Mouse (Mus musculus) right cerebral cortex, postnatal 14 days (tissue): ENCODE measurements around the gene Sumo2.
"Not testable (repeated sequence)": the region's sequence is repeated elsewhere in the genome, so short reads cannot be mapped to it uniquely, and the experiment has no call there.

Experiments
- DNase-seq: peaks from one replicate; pipeline ENCODE4 v3.0.0; 2022

The Sumo2 gene

DNA sequence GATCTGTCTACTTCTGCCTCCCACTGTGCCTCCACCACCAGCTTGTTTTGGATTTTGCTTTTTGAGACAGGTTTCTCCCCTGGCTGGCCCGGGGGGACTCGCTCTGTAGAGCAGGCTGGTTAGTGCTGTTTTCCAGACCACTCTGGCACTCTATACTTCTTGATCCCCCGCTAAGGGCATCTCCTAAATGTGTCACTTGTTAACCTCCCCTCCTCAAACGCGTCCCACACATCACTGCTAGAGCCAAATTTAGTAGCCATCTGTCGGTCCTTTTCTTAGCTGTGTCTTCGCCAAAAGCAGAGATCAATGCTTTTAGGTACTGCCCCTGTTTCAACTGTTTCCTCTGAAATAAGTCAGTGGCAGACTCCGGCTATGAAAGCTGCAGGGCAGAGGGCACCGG is 17.4 kb downstream of the Sumo2 start:
- no peak for DNase-seq

DNA sequence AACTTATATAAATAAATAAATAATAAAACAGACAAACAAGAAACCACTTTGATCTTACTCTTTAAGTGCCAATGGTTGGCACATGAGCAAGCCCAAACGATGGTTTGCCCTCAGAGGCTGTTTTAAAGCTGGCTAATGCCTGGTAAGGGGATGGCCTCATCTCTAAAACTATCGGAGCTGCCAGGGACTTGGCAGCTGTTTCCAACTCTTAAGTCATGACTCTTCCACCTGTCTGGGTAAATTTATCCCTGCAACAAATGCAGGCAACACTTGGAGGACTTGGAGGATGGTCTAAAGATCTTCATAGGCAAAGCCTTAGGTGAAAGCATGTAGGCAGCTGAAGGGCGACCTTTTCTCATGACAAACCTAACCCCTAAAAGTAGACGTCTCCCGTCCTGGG is 19.1 kb downstream of the Sumo2 start:
- DNase-seq: no peak

DNA sequence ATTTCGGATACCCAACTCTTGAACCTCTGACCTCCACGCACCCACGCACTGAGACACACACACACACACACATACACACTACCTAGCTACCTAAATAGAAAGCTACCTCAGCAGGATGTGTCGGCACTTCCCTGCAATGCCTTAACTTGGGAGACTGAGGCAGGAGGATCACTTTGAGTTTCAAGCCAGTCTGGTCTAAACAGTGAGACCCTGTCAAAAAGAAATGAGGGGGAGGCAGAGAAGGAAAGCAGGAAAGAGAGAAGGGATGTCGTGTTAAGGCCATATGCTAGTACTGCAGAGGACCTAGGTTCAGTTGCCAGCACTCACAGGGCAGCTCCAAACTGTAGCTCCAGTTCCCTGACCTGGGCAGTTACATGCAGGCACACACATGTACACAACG is 21.1 kb downstream of the Sumo2 start:
- no peak for DNase-seq

DNA sequence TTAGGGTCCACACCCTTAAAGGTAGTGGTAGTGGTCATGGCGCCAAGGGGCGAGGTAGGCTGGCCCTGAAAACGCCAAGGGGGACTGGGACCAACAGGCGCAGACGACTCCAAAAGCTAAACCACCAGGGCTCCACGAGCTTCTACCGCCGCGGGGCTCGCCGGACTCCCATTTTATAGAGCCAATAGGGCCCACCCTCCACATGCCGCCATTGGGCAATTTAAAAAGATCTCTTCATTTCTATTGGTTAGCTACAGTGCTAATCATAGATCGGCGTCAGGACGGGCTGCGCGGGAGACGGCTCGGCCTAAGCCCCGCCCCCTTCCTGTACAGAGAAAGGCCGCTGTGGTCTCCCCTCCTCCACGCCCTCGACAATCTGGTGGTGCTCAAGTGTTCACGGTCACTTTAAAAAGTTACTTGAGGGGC is 21.8 kb downstream of the Sumo2 start, which contains the start of gene Jpt1:
Gene Jpt1, minus strand, starts transcription at position 150 of the 426 bp plus-strand sequence.
- DNase-seq: peak; percentile 94

DNA sequence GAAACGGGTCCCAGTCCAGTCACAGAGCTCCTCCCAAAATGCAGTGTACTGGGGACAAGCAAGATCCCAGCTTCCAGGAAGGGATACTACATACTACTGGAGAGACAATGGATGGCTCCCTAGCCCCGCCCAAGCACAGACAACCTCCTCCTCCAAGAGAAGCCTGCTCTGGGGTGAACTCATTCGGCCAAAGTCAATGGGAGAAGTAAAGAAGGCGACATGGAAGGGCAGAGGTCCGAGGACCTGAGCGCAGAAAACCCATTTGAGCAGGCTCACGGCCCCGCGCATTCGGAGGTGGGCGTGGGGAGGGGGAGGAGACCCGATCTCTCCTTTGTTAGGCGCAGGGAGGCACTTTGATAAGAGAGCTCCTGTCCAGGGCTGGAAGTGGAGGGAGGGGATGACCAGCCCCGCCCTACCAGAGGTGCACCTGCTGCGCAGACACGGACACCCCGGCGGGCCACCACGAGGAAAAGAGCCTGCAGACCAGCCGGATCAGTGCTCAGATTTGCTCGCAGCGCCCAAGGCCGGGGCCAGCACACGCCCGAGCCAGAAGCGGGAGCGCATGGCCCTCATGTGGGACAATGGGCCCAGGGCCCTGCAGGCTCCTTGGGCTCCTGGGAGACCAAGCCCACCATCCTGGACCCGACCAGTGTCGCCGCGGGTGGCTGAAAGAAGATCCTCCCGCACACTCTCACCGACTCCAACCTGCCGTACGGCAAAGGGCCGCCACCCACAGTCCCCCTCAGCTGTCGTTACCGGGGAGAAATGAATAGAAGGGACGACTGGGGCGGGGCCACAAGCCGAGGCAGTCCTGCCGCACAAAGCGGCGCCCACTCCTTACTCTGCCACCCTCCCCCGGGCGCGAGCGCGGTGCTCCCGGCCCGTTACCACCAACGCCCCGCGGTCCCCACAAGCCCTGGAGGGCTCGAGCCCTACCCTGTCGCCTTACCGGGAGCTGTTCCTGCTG is 22.5 kb downstream of the Sumo2 start:
- peak; percentile 59 for DNase-seq

DNA sequence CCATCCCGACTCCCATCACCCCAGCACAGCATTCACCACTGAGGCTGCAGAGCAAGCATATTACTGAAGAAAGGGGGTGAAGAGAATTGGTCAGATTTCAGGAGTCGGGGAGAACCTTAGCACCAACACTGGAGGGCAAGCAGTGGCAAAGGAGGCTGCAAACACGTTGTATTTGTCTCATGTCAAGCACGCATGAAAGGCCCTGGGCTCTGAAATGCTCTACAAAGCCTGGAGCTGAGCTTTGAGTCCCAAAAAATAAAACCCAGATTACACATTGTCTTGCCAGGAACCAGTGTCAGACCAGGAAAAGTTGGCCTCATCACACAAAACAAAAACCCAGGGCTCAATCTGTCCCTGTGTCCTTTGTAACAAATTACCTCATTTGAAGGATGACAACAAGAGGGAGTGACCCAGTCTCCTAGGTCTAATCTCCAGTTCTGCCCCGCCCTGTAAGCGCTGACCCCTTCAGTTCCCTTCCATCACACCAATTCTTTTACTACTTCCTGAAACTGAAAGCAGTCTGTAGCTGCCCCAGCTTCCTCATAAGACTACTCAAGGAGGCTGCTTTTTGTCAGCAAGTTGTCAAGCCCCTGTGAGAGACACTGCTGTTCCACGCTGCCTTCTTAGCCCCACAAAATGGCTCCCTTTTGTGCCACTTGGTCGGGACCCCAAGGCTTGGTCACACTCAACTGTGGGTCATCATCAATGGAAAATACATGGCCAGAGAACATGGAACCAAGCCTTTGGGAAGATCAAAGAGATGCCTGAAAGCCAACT is 23.5 kb downstream of the Sumo2 start:
- DNase-seq: no peak

DNA sequence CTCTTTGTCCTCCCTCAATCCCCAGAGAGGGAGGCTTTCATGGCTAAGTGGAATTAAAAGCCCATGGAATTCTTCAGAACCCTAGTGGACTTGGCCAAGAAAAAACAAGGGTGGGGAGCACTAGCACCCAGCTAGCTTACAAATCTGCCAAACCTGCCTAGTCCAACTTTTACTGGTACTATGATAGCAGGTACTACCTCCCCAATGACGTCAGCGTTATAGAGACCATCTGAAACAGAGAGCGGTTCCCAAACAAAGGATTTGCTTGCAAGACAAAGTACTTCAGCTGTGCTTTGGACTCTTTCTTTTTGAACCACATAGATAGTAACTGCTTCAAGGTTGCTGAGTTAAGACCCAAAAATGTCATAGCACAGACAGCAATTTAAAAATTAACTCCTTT is 24.1 kb downstream of the Sumo2 start:
- no peak for DNase-seq

DNA sequence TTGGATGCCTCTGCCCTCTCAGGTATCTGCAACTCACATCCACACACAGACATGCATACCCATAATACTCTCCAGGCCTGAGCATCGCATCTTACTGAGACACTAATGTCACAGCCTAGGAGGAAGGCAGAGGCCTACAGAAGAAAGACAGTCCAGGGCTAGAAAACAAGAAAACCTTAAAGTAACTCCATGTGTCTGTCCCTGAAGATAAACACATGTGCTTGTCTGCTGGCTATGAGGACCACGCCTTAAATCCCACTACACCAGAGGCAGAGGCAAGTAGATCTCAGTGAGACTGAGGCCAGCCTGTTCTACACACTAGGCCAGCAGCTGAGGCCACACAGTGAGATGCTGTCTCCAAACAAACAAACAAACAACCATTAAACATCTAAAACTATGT is 25.0 kb downstream of the Sumo2 start:
- DNase-seq: no peak

DNA sequence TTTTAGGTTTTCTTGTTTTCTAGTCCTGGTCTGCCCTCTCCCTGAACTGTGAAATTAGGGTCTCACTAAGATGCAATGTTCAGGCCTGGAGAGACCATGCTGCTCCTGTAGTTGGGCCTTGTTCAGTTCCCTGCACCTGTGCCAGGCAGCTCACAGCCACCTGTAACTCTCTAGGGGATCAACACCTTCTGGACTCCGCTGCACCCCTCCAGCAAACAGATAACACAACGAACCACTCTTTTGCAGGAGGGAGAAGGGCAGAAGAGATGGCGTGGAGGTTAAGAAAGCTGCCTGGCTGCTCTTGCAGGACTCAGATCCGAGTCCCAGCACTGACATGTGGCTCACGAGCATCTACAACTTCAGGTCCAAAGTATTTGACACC is 25.6 kb downstream of the Sumo2 start:
- DNase-seq: no peak

DNA sequence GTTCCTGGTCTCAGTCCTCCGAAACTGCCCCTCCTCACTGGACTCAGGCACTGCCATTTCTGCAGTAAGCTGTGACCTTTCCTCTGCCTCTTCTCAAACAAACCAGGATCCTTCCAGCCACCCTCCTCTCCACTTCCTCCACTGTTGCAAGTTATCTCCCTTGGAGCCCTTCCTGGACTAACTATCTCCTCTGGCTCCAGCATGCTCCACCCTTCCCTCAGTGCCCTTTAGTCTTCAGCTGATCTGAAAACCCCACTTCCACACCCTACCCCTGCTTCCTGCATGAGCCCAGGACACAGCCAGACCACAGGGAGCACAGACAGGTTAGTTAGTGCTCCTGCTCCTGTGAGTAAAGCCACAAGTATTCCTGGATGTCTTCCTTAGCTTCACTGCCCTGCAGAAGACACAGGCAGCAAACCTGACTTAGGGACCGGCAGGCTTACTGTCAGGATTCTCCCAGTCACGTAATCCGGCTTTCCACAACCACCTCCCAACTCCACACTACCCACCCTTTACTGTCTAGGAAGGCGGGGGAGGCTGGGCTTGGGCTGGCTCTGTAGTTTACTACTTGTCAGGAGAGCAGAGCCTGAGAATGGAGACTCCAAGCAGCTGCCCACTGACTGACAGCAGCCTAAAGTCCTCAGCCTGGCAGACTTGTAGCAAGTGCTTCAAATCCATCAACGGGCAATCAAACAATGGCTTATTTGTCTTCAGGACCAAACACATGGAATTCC is 26.1 kb downstream of the Sumo2 start:
- peak; percentile 27 for DNase-seq

DNA sequence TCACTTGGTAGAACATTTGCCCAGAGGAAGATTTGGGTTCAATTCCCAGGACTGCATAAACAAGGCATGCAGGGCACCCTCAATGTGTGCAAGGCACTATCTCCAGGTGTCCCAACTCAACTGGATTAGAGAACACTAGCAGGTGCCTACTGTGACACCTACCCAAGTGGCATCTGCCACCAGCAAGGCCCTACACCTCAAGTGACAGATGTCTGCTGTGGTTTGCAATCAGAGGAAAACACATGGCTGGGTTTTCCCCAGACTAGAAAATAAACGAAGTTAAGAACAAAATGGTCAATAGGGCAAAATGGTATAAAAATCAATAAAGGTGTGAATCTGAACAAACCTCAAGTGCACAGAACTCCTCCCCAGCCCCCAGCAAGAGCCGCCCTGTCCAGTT is 28.0 kb downstream of the Sumo2 start:
- DNase-seq: no peak

DNA sequence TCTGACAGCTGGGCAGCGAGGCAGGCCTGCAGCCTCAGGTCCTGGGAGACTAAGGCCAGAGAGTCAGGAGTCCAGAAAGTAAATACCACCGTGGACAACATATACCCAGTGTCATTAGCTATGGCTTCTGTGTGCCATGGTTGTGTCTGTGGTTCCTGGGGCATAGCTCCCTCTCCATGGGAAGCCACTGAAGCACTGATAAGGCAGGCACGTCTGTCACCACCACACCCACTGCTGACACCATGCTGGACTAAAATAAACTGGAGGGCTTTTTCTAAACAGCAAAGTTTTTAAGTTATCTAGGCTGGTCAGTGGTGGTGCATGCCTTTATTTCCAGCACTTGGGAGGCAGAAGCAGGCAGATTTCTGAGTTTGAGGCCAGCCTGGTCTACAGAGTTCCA is 29.5 kb downstream of the Sumo2 start:
- DNase-seq: no peak

DNA sequence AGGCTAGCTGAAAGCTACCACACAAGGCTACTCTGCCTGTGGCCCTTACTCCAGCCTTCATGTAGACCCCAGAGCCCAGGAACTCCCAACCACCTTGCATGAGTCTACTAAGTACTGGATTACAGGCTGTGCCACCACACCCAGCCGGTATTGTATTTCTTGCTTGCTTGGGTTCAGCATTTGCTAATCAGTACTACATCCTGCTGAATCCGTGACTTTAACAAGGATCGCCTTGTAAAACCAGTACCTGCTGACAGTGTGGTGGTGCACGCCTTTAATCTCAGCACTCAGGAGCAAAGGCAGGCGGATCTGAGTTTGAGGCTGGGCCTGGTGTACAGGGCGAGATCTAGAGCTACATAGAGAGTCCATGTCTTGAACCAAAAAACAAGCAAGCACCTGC is 33.4 kb downstream of the Sumo2 start:
- no peak for DNase-seq

DNA sequence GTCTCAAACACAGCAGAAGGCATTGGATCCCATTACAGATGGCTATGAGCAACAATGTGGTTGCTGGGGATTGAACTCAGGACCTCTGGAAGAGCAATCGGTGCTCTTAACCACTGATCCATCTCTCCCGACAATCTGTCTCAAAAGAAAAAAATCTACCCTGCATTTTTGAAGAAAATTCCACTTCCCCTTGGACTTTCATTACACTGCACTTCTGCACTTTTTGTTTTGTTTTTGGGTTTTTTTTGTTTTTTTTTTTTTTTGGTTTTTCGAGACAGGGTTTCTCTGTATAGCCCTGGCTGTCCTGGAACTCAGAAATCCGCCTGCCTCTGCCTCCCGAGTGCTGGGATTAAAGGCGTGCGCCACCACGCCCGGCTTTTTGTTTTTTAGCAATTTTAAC is 39.5 kb downstream of the Sumo2 start:
- DNase-seq: not testable (repeated sequence)

DNA sequence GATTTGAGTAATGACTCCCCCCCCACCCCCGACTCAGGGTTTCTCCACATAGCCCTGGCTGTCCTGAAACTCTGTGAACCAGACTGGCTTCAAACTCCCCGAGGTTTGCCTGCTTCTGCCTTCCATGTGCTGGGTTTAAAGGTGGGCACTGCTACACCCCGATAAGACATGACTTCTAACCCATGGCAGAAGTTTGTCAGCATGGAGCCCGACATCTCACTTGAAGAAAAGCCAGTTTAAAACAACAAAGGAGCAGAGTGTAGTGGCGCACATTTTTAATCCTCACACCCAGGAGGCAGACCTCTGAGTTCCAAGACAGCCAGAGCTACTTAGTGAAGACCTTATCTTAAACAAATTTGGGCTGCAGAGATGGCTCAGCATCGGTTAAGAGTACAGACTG is 43.7 kb downstream of the Sumo2 start:
- no peak for DNase-seq

DNA sequence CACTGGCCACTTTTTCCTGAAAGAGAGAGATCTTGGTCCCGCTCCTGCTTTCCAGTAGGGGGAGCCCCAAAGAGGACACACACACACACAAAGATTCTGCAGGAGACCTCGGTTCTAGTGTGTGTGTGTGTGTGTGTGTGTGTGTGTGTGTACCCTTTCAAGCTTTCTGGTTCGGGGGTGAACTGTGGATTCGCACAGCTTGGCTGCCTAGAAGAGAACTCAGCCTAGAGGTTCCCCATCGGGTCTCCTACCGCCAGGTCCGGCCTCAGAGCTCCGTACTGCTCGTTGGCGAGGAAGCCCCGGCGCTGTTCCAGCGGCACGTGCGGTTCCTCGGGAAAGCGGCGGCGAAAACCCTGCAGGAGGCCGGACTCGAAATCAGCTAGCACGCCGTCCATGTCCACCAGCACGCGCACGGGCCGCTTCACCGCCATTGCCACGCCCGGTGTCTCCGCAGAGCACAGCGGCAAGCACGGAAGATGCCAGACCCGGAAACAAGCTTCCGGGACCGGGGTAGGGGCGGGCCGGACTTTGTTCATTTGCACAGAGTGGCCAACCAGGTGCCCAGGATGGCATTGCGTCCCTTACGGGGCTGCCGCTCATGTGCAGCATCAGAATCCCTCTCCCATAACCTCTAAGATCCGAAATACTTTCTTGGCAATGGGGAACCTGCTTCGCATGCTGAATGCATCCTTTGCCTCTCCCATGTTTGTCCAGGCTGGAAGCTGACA is 44.6 kb downstream of the Sumo2 start, which contains the start of gene Nt5c:
Gene Nt5c, minus strand, starts transcription at position 507 of the 728 bp plus-strand sequence.
- DNase-seq: peak; percentile 81

DNA sequence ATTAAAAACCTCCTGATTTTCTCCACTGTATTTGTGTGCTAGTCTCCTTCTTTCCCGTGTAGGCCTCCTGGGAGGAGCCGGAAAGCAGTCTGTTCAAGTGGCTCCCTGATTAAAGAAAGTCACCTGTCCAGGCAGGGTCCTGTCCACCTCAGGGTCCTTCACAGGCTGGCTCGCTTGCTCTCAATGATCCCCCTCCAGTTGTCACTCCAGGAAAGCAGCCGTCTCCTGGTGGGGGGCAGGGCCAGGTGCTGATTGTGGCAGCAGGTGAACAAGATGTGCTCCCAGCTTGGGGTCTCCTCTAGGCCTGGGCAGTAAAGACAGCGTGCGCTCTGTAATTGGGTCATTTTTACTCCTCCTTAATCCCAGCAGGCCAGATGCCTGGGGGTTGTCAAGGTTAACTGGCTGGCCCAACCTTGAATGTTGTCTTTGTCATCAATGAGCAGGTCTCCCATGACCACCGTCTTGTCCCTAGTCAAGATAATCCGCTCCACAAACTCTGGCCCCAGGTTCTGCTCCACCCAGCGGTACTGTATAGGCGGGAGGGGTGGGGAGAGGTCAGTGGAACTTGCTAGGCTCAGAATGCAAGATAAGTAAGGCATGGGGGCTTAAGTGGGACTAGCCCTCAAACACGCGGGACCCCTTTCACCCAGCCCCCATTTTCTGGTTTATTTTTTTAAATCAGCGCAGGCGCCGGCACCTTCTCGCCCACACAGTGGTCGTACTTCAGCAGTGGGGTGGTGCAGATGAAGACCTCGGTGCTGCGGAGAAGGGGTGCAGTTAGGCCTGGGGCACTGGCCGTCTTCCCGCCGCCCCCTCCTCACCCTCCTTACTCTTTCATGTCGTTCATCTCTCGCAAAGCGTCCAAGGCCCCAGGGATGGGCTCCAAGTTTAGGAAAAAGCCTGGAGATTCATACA is 45.4 kb downstream of the Sumo2 start:
- no peak for DNase-seq

DNA sequence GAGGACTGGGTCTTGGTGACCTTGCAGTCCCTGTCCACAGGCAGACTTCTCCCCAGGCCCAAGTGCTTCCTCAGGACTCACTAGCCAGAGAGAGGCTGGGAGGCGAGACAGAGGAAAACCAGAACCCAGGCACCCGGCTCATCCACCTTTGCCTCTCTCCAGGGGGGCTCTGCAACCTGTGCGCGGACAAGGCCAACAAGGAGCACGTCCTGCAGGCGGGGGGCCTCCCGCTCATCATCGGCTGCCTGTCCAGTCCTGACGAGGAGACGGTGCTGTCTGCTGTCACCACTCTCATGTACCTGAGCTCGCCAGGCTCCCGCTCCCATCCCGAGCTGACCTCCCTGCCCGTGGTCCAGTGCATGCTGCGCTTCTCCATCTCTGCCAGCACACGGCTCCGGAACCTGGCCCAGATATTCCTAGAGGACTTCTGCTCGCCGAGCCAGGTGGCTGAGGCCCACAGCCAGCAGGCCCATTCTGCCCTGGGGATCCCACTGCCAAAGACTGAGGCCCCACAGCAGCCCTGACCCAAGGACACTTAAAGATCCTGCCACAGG is 47.4 kb downstream of the Sumo2 start:
- no peak for DNase-seq

DNA sequence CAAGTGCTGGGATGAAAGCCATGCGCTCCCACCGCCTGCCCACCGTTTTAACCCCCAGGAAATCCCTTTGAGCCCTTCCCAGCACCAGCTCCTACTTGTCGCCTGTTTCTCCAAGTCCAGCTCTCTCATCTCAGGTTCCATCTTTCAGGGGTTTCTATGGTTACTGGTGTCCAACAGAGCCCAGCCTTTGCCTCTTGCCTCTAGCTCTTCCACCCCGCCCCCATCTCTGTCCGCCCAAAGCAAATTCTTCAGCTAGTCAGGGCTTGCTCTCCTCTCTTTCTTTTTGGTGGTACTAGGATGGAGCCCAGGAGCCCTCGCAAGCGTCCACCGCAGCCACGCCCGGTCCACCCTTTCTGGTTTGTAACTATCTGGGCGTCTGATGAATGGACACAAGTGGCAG is 50.9 kb downstream of the Sumo2 start:
- no peak for DNase-seq

DNA sequence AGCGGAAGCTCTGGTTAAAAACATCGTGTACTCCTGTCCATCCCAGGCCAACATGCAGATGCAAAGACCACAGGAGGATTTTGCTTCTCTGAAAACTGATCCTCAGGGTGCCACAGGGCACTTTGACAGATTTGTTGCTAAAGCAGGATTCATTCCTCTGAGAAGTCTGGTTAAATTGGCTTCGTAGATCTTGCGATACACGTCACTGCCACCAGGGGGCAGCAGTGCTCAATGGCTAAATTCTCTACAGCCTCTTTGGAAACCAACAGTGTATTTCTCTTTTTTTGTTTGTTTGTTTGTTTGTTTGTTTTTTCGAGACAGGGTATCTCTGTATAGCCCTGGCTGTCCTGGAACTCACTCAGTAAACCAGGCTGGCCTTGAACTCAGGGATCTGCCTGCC is 52.4 kb downstream of the Sumo2 start:
- peak; percentile 76 for DNase-seq

DNA sequence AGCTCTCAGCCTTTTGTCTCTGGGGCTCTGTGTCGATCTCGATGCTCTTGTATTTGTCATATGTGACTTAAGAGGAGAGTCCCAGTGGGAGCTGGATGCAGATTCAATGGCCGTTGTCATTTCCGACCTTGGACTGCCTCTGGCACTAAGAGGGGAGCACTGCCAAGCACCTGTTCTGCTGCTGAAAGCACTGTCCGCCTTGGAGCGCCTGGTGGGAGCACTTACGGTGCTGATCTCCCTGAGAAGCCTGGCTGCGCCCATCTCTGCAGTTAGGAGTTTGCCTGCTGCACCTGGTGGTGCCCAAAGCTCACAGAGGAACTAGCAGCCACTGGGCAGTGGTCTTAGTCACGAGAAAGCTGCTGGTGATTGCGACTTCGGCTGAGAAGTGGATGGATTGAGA is 52.8 kb downstream of the Sumo2 start:
- DNase-seq: no peak
